Comparison of ENCODE assay signal across 22 mouse cellular contexts in the genomic region with DNA sequence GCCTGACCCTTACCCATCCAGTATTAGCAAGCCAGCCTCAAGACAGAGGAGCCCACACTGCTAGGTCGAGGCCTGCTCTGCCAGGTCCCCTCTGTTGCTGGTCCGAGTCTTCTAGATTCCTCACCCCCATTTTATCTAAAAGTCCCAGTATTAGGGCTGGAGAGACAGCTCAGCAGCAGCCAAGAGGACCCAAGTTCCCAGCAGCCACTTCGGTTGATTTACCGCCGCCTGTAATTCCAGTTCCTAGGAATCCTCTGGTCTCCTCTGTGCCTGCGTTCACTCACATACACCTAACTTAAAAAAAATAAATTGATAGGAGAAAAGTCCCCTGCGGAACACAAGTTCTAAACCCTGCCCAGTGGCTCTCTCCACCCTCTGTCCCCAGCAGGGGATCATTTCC.
DNase-seq lines count a peak whose midpoint lies in the region; ATAC-seq and TF ChIP-seq lines count a peak whose summit lies in the region.
"Had no signal": no experiment of that assay in that cellular context is flagged by ENCODE, and none has a peak within 500 bp of the region (broad histone marks: within the 10 kb centered on the region; RNA-seq: fewer than 3 reads in every experiment).

No protein-coding gene starts in this region.

- H3K27ac ChIP-seq in hindbrain, embryonic 10.5 days: peak overlapping the region; percentile 54; the same call in 1 of the 2 replicates
- no peak overlapping the region for H3K27ac ChIP-seq in hindbrain, embryonic 14.5 days
- H3K27ac ChIP-seq in kidney, adult 2 months (ENCODE audit: insufficient read depth, low read depth, low read length): no peak overlapping the region
- H3K27ac ChIP-seq in neural tube, embryonic 15.5 days (replicated peaks): peak overlapping the region; percentile 13; the same call in 1 of the 2 replicates
- H3K27ac ChIP-seq: embryonic facial prominence, embryonic 12.5 days; heart, embryonic 15.5 days; hindbrain, postnatal 0 days; intestine, embryonic 15.5 days; neural tube, embryonic 12.5 days had no signal

- no peak for DNase-seq in hindbrain, embryonic 10.5 days (ENCODE audit: low spot score)
- DNase-seq in hindbrain, embryonic 14.5 days (ENCODE audit: low spot score): no peak
- DNase-seq in kidney, postnatal 10 days: peak; percentile 43
- no peak for DNase-seq in kidney, adult 2 months
- no peak for DNase-seq in neural tube, embryonic 10.5 days (ENCODE audit: extremely low spot score, low spot score)
- no peak for DNase-seq in urinary bladder, postnatal 14 days (ENCODE audit: low spot score)
- DNase-seq: adrenal gland, postnatal 14 days; cerebellum, adult 11 months; cerebellum, adult 9-10 months; cerebellum, postnatal 36 days; gastrocnemius, postnatal 10 days; layer of hippocampus, adult 9-11 months; lung, postnatal 4 days had no signal

- no peak overlapping the region for H3K4me3 ChIP-seq in hindbrain, embryonic 10.5 days
- H3K4me3 ChIP-seq in hindbrain, embryonic 14.5 days (replicated peaks; ENCODE audit: low read length): no peak overlapping the region
- no peak overlapping the region for H3K4me3 ChIP-seq in kidney, adult 2 months (ENCODE audit: insufficient read depth, low read depth, low read length)
- H3K4me3 ChIP-seq in neural tube, embryonic 15.5 days (replicated peaks): no peak overlapping the region
- H3K4me3 ChIP-seq: embryonic facial prominence, embryonic 12.5 days; heart, embryonic 15.5 days; intestine, embryonic 15.5 days; megakaryocyte, embryonic 14.5 days; neural tube, embryonic 12.5 days had no signal

- no peak overlapping the region for H3K4me2 ChIP-seq in hindbrain, embryonic 14.5 days (replicated peaks)
- no peak overlapping the region for H3K4me2 ChIP-seq in neural tube, embryonic 15.5 days
- H3K4me2 ChIP-seq: embryonic facial prominence, embryonic 12.5 days; heart, embryonic 15.5 days; intestine, embryonic 15.5 days; neural tube, embryonic 12.5 days had no signal

- peaks cover 28% of the 10 kb centered on the region for H3K4me1 ChIP-seq in hindbrain, embryonic 10.5 days (replicated peaks)
- peaks cover 23% of the 10 kb centered on the region for H3K4me1 ChIP-seq in hindbrain, embryonic 14.5 days (replicated peaks; ENCODE audit: control insufficient read depth, insufficient read depth, low read length)
- H3K4me1 ChIP-seq in kidney, adult 2 months (ENCODE audit: control insufficient read depth, insufficient read depth, low read length): no peaks in the 10 kb centered on the region
- H3K4me1 ChIP-seq in neural tube, embryonic 15.5 days: peaks cover 33% of the 10 kb centered on the region
- H3K4me1 ChIP-seq: megakaryocyte, embryonic 14.5 days; neural tube, embryonic 12.5 days had no signal

- TF ChIP-seq POLR2A in kidney, adult 2 months (IDR thresholded peaks at IDR 0.05; ENCODE audit: low read depth, low read length): no peak

- no peak overlapping the region for H3K9ac ChIP-seq in hindbrain, embryonic 14.5 days
- no peak overlapping the region for H3K9ac ChIP-seq in neural tube, embryonic 15.5 days (replicated peaks)
- H3K9ac ChIP-seq: heart, embryonic 15.5 days; intestine, embryonic 15.5 days; neural tube, embryonic 12.5 days had no signal

- ATAC-seq in hindbrain, embryonic 14.5 days (ENCODE audit: low FRiP score): no peak
- no peak for ATAC-seq in neural tube, embryonic 15.5 days (ENCODE audit: low FRiP score)
- ATAC-seq: CD4-positive, CD25-positive, alpha-beta regulatory T cell, adult 4 months; intestine, embryonic 15.5 days; lung, postnatal 0 days had no signal

- no peaks in the 10 kb centered on the region for H3K9me3 ChIP-seq in hindbrain, embryonic 10.5 days
- no peaks in the 10 kb centered on the region for H3K9me3 ChIP-seq in hindbrain, embryonic 14.5 days (ENCODE audit: control insufficient read depth, low read length)
- H3K9me3 ChIP-seq in neural tube, embryonic 15.5 days (replicated peaks): no peaks in the 10 kb centered on the region
- H3K9me3 ChIP-seq: heart, embryonic 15.5 days; intestine, embryonic 15.5 days had no signal

- no peaks in the 10 kb centered on the region for H3K36me3 ChIP-seq in hindbrain, embryonic 10.5 days
- H3K36me3 ChIP-seq in hindbrain, embryonic 14.5 days (replicated peaks; ENCODE audit: control insufficient read depth, insufficient read depth): no peaks in the 10 kb centered on the region
- H3K36me3 ChIP-seq in kidney, adult 2 months (ENCODE audit: control insufficient read depth, insufficient read depth, low read length): no peaks in the 10 kb centered on the region
- H3K36me3 ChIP-seq in neural tube, embryonic 15.5 days: no peaks in the 10 kb centered on the region
- H3K36me3 ChIP-seq: embryonic facial prominence, embryonic 12.5 days; heart, embryonic 15.5 days; intestine, embryonic 15.5 days; neural tube, embryonic 12.5 days had no signal

- 81% methylated on average over 7 of the region's 7 CpGs for WGBS in hindbrain, embryonic 10.5 days
- WGBS in hindbrain, embryonic 14.5 days: 87% methylated on average over 7 of the region's 7 CpGs
- 79% methylated on average over 7 of the region's 7 CpGs for WGBS in kidney, adult 2 months
- 81% methylated on average over 7 of the region's 7 CpGs for WGBS in neural tube, embryonic 15.5 days

- TF ChIP-seq CTCF in kidney, adult 2 months (conservative IDR thresholded peaks at IDR 0.05; ENCODE audit: insufficient read depth, insufficient read length, low read depth, low read length): no peak

- H3K27me3 ChIP-seq in hindbrain, embryonic 10.5 days (ENCODE audit: insufficient read depth, poor library complexity, severe bottlenecking): no peaks in the 10 kb centered on the region
- H3K27me3 ChIP-seq in hindbrain, embryonic 14.5 days (ENCODE audit: control insufficient read depth, insufficient read depth, low read length): no peaks in the 10 kb centered on the region
- H3K27me3 ChIP-seq in kidney, adult 2 months (replicated peaks; ENCODE audit: control insufficient read depth, insufficient read depth, low read length): no peaks in the 10 kb centered on the region
- no peaks in the 10 kb centered on the region for H3K27me3 ChIP-seq in neural tube, embryonic 15.5 days (replicated peaks)
- H3K27me3 ChIP-seq: embryonic facial prominence, embryonic 12.5 days; heart, embryonic 15.5 days; intestine, embryonic 15.5 days; megakaryocyte, embryonic 14.5 days; neural tube, embryonic 12.5 days had no signal

Comparison
In these comparisons a context has a peak if more than half of its experiments do, and no peak if none do; other contexts are left out.
1. H3K27ac ChIP-seq: peak in hindbrain, embryonic 10.5 days (single experiment) and neural tube, embryonic 15.5 days (single experiment); none in hindbrain, embryonic 14.5 days (single experiment) and kidney, adult 2 months (single experiment).